Mouse (Mus musculus) ZHBTc4 (cell line): Measurements from ENCODE around the gene Gpr68.

ENCODE experiments used
- DNase-seq: peaks from one replicate; pipeline ENCODE4 v3.0.0-alpha.2; 2011; ENCODE audit warnings: low read depth, low spot score

The Gpr68 gene

DNA sequence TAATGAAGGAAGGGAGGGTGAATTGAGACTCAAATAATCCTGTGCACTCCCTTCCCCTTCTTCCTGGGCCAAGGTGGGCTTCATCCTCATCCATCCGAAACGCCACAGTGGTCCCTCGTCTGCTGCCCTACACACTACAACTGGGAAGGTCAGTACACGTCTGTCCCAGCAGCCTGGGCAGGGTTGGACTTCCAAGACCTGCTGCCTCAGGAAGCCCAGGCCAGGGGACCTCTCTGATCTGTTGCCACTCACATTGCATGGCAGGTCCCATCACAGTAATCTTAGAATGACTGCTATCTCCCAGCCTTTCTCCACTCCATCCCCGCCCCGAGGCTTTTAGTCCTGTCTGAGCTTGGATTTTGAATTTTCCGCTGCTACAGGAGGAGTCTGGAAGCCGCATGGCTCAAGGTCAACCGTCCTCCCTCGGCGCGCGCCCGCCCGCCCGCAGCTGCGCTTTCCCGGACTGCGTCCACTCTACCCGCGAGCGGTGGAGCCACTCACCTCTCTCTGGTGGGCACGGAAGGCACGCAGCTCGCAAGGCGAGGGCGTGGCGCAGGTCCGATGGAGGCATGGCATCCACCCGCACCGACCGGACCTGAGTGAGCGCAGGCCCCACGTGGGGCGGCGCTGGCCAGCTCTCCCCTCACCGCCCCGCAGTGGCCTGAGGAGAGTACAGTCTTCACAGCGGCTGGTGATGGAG lies at the start of gene Gpr68:
Gene Gpr68 (minus strand): TSS at position 601 of the 700 bp plus-strand sequence.
- DNase-seq: peak; percentile 39

DNA sequence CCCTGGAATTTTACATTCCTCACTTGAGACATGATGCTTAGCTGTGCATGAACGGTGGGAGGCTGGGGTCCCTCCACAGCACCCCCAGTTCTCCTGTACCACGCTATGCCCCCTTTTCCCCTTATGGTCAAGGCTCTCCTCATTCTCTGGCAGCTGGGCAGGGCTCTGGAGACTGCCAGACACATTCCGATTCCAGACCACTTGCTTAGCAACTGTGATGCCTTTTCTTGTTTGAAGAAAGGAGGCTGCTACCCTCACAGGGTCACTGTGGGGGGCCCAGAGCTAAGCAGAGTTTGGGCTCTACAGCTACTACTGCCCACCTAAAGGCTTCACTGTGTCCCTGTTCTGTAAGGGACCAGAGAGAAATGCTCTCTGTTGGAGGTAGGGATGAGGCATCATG lies 49.3 kb upstream of the Gpr68 start:
- no peak for DNase-seq

DNA sequence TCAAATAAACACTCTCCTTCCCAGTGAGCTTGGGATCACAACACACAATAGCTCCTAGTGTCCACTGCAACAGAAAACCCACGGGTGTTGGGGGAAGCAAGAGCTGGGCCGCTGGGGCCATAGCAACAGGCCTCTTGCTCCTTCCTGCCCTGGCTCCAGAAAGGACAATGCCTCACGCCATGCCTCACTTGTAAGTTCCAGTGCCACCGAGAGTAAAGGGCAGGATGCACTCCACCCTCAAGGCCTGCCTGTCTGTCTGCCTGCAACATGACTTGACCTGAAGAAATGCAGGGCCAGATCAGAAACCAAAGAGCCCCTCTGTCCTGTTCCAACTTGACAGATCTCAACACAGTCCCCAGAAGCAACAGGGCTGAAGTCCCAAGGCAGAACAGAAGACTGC lies 48.8 kb upstream of the Gpr68 start:
- DNase-seq: no peak

DNA sequence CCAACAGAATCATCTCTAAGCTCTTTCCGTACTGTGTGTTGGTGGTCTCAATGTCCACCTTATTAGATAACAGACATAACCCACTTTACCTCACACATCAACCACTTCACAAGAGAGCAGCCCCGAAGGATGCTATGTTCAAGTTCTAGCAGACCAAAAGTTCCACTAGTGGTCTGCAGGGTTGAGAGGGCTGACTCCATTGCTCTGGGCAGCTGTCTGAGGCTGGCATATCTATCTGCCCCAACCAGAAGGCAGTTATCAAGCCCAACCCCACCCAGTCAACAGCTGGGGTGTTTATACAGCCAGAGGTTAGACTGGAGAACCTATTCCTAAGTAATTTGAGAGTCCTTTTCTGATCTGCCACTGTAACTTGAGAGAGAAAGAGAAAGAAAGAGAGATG lies 48.0 kb upstream of the Gpr68 start:
- no peak for DNase-seq

DNA sequence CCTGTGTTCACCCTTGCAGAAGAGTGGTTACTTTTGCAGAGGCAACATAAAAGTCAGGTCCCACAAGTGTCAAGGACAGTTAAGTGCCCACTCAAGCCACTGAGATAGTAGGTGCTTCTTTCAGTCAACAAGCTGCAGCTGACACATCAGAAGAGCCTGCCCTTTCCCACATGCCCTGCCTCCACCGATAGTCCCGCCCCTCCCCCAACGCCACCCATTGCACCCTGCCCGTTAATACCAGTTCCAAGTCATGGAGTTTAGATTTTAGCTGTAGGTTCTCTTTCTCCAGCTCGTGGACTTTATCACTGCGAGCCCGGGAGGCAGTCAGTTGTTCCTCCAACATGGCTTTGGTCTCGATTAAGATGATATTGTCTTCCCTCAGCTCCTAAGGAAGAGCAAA lies 45.9 kb upstream of the Gpr68 start:
- no peak for DNase-seq

DNA sequence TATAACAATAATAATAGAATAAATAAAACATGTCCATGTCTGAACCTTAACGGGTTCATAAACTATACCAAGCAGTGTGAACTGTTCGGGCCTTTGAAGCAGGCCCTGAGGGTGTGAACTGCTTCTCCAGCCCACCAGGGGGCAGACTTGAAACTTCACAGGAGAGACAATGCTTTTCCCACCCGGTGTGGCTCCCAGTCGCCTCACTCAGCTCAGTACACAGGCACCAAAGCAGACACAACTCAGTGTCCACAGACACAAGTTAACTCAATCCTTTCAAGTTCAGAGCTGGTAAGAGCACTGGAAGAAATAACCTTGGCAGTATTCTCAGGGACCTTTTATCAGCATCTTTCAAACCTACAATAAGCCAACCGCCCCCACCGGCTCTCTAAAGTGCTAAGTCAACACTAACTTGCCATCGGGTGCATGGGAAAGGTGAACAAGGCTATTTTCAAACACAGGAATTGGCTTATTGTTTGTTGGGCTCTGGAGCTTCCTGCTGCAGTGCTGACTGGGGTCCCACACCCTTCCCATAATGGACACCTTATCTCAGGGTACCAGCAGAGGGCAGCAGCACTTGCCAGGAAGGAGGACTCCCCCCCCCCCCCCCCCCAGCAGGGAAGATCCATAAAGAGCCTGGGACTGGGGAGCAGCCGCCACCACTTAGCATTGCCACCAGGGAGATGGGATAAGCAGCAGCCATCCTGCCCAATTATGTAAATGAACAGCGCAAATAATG lies 44.4 kb upstream of the Gpr68 start:
- peak; percentile 91 for DNase-seq

DNA sequence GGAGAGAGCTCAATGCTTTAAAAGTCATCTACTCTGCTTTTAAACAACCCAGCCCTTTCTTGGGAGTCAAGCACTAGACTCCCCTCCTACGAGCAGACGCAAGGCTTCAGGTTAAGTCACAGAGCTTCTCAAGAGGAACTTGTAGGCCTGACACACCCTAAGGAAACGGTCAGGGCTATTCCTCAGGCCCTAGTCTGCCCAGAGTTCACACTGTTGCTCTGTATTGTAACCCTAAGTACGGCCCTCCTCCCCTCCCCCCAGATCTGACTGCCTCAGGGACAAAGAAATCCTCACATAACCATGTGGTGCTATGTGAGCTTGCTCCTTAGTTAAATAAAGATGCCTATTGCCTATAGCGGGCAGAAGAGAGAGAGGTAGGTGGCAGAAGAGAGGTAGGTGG lies 41.1 kb upstream of the Gpr68 start:
- DNase-seq: peak; percentile 74

DNA sequence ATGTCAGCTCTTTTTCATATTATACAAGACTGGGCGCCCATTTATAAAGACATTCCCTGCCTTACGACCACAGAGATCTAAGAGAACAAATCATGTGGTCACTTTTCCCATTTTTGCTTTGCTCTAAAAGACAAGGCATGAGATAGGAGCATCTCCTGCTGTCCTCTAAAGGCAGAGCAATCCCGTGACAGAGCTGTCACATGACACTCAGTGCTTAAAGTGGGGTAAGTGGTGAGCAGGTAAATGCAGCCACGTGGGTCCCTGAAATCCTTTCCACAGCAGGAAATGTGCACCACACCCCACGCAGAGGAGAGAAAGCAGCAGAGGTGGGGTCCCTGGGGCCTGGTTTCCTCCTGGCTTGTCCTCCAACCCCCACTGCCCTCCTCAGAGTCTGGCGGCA lies 40.0 kb upstream of the Gpr68 start:
- DNase-seq: peak; percentile 72

DNA sequence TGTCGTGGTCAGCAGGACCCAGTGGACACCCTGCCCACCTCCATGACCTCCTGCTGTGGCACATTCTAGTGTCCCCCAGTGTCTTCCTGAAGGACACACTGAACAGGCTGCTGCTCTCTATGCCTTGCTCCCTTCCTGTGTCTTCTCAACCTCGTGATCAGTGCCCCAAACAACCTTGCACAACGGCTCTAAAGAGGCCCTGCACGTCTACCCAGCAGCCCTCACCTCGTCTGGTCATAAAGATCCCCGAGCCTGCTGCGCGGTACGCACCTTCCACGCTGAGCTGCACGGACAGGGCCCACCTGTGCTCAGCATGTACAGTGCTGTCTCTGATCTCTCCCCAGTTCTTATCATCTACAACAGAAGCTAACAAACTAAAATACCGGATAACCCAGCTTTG lies 38.0 kb upstream of the Gpr68 start:
- no peak for DNase-seq

DNA sequence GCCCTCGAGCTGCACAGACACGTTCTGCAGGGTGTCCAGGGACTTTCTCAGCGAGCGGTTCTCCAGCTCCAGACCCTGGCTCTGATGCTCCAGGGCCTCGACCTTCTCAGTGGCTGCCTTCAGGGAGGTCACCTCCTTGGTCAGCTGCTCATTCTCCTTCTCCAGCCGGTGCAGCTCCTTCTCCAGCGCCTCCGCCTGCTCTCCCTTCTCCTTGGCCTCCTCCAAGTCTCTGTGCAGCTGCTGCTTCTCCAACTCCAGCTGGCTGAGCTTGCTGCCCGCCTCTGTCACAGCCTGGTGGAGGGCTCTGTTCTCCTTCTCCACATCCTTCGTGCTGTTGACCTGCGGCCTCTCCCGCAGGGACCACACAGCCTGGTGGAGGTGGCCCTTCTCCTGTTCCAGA lies 37.5 kb upstream of the Gpr68 start:
- DNase-seq: no peak

DNA sequence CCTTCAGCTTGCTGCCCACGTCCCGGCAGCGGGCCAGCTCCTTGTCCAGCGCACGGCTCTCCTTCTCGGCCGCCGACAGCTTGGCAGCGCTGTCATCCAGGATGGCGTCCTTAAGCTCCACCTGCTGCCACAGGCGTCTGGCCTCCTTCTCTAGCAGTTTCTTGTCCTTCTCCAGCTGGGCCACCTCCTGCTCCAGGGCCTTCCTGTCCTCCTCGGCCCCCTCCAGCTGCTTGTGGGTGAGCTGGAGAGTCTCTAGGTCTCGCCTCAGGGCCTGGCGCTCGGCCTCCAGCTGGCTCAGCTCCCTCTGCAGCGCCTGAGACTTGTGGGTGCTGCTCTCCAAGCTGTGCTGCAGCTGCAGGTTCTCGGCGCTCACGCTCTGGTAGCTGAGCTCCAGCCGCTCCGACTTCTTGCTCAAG lies 36.9 kb upstream of the Gpr68 start:
- DNase-seq: no peak

DNA sequence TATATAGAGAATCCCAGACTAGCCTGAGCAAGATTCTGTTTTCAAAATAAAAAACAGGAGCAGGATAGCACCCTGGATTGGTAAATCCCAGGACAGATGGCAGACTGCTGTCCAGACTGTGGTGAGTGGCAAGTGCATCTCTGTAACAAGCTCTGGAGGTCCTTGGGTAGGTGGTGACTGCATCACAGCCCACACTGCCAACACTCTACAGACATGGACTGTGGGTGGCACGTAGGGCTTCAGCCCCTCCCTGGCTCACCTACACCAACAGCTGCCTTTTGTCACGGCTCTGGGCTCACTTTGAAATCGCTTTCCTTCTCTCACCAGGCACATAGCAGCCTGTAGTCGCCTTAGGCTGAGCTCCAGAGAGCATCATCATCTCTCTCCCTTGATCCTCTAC lies 35.1 kb upstream of the Gpr68 start:
- DNase-seq: no peak

DNA sequence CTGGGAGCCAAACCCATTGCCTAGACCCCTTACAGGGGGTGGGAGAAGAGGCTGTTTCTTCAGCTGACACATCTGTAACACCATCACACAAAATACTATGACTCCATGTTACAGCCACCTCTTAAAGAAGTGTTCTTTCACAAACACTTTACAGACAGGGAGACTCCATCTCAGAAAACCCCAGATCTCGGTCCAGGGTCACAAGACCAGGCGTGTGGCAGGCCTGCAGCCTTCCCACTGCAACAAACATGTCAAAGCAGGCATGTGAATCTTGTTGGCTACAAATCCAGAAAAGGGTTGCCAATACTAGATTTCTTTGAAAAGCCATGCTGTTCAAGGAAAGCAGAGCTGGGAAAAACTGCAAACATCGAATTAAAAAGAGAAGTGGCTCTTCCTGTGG lies 33.4 kb upstream of the Gpr68 start:
- DNase-seq: no peak

DNA sequence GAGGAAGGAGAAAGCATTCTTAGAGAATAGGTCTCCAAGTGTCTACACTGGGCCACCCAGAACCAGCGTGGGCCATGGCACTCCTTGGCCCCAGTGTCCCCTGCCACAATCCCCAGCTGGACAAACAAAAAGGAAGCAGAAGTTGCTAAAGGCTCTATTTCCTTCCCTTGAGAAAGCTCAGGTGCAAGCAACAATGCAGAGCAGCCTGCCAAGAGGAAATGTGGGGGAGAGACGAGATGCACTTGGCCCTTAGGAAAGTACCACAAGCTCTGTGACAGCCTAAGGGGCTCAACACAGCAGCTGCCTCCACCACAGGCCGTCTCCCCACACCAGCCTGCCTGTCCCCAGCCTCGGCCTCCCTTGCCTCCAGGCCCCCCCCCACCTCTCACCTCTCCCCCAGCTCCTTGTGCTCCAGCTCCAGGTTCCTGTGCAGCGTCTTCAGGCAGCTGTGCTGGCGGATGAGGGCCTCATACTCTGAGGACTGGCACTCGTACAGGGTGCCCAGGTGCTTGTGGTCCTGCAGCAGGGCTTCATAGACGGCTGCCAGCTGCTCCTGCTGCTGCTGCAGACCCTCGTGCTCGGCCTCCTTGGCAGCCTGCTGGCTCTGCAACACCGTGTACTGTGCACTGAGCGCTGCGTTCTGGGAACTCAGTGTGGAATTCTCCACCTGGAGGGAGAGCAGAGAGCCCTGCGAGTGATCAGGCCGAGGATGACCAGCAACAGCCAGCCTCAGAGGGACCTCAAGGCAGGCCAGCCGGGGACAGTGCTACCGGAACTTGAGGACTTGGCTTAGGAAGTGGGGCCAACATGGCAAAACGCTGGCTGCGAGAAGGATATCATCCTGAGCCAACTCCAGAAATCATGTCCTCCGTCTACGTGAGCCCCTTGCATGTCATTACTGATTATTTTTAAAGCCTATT lies 29.7 kb upstream of the Gpr68 start:
- no peak for DNase-seq

DNA sequence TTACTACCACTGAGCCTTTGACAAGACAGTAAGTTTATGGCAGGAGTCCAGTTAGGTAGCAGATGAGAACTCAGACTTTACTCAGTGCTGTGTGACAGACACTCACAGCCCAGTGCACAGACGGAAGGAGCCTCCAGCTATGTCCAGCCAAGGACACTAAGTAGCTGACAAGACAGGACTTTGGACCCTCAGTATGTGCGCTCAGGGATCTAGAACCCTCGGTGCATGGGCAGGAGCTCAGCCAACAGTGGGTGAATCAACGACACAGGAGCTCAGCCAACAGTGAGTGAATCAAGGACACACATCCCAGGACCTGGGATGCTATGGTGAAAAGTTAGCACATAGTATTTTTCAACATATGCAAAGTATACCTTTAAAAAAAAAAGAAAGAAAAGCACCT lies 28.7 kb upstream of the Gpr68 start:
- no peak for DNase-seq

DNA sequence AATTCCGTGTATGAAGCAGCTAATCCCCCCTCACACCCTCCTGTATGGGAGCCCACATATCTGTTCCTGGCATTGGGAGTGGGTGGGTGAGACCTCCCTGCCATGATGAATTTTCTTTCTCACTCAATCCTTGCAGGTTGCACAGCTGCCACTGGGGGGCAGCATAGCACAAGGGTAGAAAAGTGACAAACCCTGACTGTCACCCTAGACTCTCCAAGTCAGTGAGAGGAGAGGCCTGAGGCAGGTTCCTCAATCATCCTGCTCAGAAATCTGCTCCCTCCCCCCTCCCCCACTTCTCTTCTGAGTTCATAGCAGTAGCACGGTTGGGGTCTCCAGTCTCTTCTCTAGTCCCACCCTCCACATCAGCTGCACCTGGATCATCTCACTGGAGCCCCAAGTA lies 28.1 kb upstream of the Gpr68 start:
- DNase-seq: peak; percentile 88

DNA sequence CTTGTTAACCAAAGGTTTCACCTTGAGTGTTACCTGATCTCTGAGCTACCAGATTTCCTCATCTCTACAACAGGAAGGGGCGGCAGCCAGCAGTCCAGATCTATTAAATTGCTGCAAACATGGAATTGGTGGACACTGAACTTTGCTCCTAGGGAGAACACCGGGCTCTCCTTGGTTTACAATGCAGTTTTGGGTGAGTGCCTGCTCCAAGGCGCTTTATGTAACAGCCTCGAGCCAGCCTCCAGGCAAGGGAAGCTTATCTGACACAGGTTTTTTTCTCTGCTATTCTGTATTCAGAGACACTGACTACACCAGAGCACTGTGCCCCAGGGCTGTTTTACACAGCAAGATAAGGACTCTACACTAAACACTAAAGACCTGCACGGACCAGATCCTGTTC lies 26.8 kb upstream of the Gpr68 start:
- DNase-seq: no peak

DNA sequence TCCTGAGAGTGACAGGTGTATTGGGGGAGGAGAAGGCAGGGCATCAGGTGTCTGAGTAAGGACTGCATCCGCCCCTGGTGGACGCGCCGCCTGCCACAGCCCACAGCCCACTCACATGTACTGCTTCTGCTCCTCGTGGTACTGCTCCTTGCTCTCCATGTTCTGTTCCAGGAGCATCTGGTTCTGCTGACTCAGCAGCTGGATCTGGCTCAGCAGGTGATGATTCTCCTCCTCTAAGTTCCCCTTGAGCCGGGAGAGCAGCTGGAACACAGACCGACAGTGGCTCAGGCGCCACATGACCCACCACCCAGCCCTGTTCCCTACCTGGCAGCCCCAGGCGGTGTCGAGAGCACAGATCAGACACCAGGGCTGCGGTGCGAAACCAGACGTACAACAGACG lies 23.7 kb upstream of the Gpr68 start:
- no peak for DNase-seq

DNA sequence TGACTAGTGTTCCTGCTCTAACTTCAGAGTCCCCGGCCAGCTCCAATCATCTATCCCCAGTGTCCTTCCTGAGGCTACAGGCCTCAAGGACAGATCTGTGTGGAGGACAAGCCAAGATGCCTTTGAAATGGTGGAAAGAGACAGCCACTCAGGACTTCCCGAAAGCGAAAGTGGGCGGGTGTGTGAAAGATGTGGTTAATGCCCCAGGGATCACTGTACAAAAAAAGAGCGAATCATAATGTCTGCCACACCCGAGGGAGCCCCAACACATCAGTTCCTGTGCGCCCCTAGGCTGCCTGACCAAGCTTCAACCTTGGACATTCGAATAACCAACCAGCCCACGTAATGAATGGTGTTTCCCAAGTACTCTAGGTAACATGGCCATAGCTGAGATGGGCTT lies 20.3 kb upstream of the Gpr68 start:
- DNase-seq: no peak

DNA sequence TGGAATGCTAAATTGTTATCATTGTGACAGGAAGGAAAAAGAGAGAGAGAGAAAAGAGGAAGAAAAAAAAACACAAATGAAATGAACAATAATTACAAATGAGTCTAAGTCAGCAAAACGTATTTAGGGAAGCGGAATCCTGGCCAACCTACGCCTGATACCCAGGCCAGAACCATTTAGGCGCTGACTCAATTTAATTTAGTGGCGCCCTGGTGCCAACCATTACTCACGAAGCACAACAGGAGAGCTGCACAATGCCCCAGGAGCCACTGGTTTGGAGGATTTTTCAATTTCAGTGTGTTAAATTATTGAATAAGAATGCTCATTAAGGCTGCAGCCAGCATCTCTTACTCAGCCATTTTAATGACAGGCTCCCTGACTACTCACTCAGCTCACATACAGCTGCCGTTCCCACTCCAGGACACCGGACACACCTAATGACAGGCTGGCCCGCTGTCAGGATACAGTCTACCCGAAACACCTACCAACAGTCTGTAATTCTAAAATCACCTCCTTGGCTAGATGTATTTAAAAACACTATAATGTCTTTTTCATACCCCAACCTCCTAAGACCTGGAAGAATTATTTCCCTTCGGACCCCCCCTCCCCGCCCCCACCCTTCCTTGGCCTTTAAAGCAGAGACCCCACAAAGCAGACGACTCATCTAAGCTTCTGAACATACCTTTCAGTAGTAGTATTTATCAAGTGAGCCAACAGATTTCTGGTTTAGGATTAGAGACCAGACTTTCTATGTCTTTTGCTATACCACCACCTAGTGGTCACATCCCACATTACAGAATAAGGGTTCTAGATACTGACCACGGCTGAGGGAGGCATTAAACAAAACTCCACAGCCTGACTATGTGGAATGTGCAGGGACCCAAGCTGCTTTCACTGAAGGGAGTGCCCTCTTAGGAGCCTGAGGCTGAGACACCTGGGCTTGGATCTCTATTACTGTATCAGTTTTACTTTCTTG lies 17.9 kb upstream of the Gpr68 start:
- peak; percentile 88 for DNase-seq

DNA sequence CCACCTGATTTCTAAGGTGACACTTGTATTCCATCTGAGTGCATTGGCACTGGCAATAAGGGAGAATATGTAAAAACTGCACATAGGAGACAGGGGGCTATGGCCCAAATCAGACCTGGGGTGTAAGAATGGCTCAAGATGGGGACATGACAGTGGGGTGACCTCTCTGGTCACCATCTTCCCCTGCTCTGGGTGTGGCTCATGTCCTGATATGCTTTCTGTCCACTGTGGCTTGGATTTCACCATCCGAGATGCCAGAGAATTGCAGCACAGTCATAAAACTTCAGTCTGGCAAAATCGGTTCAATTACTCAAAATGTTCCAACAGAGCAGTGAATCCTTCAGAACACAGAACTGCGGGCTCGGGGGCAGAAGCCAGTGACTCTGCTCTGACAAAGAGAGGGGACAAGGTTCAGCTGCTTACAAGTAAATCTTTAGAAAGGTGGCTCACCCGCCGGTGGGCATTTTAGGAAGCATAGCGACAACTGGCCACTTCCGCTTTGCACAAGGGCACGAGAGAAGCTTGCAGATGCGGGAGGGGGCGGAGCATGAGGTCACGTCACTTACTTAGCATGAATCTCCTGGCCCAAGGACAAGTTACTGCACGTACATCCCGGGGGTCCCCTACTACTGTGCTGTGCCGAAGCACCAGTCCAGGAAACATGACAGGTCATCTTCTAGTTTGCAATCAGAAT lies 16.8 kb upstream of the Gpr68 start:
- no peak for DNase-seq
